Mouse (Mus musculus) cerebellum, postnatal 14 days (tissue): ENCODE measurements around the gene Gm29797.
A peak's percentile ranks its signal among the peaks of the same experiment; 100 is the strongest.

Source experiments
- DNase-seq, 2 experiments: peaks; one replicate each; pipeline ENCODE4 v3.0.0; 2021; ENCODE audit warnings: mixed read lengths in 2 of 2

Gm29797 gene

GRCm38 (mm10) chr2:181673501-181673900 lies 16.7 kb downstream of the Gm29797 start:
- no peak for DNase-seq

GRCm38 (mm10) chr2:181674934-181675333 lies 18.1 kb downstream of the Gm29797 start:
- DNase-seq = no peak

GRCm38 (mm10) chr2:181675454-181675853 lies 18.6 kb downstream of the Gm29797 start:
- peak; percentile 60 to 63 for DNase-seq

GRCm38 (mm10) chr2:181676424-181676823 lies 19.6 kb downstream of the Gm29797 start:
- peak in 1 of 2 experiments; percentile 45 for DNase-seq

GRCm38 (mm10) chr2:181677096-181677754 lies 20.4 kb downstream of the Gm29797 start:
- DNase-seq = no peak

DNA sequence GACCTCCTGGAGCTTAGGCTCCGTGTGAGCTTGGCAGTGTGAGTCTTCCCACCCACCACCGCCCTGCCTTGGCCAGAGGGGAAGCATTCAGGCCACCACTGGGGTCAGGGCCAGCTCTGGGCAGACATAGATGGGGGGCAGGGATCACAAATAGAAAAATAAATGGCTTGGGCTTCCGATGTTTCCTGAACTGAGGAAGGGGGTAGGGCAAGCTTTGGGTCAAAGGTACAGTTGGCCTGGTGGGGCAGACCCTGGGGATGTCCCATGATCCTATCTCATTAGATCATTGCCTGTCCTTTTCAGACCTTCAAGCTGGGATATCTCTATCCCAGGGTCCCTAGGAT lies 20.9 kb downstream of the Gm29797 start:
- no peak for DNase-seq

- peak; percentile 76 for DNase-seq
Measured at GRCm38 (mm10) chr2:181678780-181679179, 21.9 kb downstream of the Gm29797 start.

DNA sequence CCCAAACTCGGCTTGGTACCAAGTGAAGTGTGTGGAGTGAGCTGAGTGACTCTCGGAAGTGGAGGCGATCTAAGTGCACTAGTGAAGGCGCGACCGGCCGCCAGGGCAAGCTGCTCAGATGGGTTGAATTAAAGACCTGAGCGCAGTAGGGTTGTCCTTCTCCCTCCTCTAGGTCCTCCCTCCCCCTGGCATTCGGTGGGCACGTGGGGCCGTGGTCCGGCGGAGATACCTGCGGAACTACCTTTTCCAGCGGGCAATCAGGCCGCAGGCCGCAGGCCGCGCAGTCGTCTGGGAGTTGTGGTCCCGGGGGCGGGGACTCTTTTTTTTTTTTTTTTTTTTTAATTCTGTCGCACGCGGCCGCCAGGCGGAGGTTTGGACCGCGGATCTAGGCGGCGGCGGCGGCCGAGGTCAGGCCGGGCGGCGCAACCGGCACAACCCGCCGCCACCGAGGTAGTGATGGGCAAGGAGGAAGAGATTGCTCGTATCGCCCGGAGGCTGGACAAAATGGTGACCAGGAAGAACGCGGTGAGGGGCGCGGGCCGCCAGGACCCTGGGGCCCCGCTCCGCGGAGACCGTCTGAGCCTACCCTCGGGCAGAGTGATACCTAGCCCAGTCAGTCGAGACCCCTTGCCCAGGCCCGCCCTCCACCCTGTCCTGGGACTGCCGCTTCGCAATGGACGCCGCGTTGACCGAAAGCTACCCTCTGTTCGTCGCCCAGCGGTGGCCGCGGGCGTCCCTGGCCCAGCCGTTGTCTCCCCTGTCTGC lies 23.3 kb downstream of the Gm29797 start, which contains the start of gene Tcea2:
Gene Tcea2 (plus strand): TSS at position 360 of the 765 bp plus-strand sequence.
- DNase-seq = peak; percentile 85 to 87

DNA sequence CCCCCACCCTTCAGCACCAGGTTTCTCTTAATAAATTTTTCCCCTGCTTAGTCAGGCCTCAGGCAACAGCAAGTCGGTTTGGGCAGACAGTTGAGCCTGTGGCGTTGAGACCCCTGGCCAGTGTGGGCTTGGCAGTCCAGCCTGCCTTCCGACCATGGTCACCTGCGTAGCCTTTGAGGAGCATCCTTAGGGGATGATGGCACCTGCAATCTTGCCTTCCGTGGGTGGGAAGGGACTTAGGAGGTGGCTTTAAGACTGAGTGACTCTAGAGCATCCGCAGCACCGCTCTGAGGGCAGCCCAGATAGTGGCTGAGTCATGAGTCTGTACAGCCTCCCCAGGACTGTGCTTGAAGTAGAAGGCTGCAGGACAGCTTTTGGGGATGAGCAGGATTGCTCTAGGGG lies 23.9 kb downstream of the Gm29797 start:
- peak in 1 of 2 experiments; percentile 53 for DNase-seq

GRCm38 (mm10) chr2:181681978-181682377 lies 25.1 kb downstream of the Gm29797 start:
- DNase-seq = no peak

GRCm38 (mm10) chr2:181683381-181683780 lies 26.5 kb downstream of the Gm29797 start:
- no peak for DNase-seq

DNA sequence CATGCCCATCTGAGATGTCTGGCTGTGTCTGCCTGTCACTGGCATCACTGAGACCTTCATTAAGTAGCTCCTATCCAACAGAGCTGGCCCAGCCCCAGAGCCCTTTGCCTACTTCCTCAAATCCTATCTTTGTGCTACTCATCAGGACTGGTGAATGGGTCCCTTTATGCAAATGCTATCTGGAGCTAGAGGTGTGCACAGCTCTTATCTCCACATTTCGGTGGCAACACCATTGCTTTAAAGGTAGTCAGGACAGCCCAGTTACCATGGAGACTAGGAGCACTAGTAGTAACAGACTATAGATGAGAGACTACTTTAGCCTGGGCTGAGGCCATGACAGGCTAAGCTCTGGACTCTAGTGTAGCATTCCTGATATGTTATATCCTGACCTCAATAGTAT lies 27.9 kb downstream of the Gm29797 start:
- DNase-seq = no peak

GRCm38 (mm10) chr2:181685686-181686085 lies 28.9 kb downstream of the Gm29797 start:
- DNase-seq = no peak

- no peak for DNase-seq
Measured at GRCm38 (mm10) chr2:181687586-181687985, 30.8 kb downstream of the Gm29797 start.

DNA sequence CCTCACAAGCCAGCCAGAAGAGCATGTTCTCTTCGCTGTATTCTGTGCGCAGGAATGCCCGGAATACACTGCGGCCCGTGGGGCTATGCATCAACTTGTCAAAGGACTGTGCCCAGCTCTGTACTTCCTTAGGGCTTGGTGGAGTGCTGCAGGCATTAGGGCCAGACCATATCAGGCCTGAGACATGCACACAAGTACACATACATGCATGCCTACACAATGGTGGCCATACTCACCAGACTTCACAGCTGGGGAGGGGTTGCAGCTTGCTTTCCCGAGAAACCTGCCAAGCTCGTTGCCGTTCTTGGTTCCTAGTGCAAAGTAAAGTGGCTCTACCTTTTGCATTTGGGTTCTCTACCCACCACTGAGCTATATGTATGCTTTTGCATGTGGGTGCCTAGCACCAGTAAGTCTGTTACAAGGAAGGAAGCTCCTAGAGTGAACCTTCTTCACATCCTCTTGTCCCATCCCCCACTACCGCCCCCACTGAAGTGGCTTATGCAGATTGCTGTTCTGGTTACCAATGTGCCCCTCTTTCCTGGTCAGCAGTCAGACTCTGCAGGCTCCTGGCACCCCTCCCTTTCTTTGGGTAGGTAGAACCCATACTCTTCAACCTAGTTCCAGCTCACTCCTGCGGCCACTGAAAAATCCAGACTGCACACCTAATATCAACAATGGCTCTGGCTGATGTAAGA lies 32.8 kb downstream of the Gm29797 start:
- DNase-seq = peak in 1 of 2 experiments; percentile 40

- DNase-seq = no peak
Measured at GRCm38 (mm10) chr2:181691083-181691482, 34.2 kb downstream of the Gm29797 start.

GRCm38 (mm10) chr2:181691571-181691970 lies 34.7 kb downstream of the Gm29797 start:
- DNase-seq = no peak

- DNase-seq = no peak
Measured at GRCm38 (mm10) chr2:181692304-181692703, 35.5 kb downstream of the Gm29797 start.

GRCm38 (mm10) chr2:181693339-181694280 lies 36.8 kb downstream of the Gm29797 start, which contains the start of gene Rgs19:
Gene Rgs19 (minus strand): TSS chr2:181693977.
- peak; percentile 74 to 84 for DNase-seq

DNA sequence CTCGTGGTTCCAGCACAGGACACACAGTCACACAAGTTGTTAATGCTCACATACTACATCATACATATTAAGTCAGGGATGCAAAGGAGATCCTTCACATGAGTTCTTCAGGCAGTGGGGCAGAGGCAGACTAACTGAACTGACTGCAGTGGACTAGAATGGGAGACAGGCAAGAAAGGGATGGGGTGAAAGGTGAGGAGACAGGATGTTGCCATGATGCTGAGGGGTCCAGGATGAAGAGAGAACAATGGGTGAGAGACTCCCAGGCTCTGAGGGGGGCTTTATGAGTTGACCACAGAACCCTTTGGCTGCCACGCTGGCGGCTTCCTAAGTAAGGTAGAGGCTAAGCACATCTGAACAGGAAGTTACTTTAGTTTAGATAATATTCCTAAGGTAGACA lies 37.7 kb downstream of the Gm29797 start:
- no peak for DNase-seq

DNA sequence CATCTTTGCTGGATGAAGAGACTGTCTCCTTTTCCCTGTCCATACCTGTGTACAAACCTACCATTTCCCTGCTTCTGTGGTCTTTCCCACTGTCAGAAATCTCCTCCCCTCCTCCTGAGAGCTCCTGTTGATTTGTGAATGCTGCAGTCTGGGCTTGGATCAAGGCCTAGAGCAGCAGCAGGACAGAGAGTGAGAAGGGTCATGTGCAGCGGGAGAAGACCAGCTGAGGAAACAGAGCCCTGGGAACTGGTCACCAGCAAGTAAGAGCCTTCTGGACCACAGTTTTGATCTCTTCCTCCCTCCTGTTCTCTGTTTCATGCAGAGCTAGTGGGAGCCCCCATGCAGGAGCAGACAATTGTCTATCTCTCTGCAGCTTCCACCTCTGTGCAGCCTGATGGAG lies 38.9 kb downstream of the Gm29797 start:
- no peak for DNase-seq

DNA sequence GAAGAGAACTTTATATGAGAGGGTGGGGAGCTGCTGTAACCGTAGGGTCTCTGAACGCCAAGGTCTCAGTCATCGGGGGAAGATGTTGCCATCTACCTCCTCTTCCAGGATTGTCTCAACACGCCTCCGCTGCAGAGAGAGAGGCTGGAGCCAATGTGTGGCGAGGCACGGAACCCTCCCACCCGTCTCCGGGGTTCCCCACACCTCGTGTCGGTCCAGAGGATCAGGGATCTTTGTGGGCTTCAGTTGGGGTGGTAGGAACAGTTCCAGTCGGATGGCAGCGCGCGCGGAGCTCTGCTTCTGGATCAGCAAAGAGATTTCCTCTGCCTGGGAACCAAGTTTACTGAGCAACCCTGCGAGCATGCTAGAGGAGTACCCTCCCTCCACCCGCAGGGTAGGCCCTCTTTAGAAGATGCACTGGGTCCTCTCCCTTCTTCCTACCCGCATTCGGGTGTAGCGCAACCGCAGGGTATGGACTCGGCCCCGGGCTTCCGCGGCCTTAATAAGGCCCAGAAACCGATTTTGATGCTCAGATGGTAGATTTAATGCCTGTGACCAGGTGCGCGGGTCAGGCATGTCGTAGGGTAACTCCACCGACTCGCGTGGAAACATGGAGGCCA lies 40.1 kb downstream of the Gm29797 start:
- no peak for DNase-seq
